Mouse (Mus musculus): ENCODE measurements around the gene Pdzd8. TPM values are rescaled to one million over a fixed set of nuclear protein-coding genes. Genes with fewer than 3 reads are reported as not detected.

Pdzd8 gene
- total and polyA plus RNA-seq, 2 experiments, result 4.3 to 17.0 TPM

DNA sequence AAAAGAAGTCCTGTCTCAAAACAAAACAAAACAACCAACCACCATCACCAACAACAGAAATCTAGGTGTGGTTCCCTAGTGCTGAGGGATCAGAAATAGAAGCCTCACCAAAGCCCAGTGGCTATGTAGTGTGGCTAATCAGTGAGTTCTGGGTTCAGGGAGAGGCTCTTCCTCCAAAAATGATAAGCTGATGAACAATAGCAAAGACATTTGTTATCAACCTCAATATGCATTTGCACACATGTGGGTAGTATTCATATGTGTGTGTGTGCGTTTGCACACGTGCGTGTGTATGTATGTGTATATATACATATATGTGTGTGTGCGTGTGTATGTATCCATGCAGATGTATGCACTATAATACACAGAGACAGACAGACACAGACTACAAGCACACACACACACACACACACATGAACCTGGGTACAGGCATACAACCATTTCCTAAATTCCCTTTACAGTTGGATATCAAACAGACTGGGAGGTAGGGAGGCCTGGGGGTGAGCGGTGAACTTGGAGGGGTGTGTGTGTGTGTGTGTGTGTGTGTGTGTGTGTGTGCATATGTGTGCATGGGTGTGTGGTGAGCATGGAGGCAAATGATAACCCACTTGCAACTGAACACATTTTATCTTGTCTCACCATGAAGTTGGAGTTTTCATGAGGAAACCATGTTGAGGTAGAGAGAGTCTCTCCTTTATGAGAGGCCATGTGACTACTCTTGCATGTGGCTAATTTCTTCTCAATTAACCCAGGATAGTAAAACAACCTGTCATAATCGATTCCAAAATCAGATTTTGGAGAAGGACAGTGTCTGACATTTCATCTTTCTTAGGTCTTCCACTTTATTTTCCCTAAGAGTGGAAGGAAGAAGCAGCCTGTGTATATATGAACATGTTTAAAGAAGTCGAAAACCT lies 39.3 kb upstream of the Pdzd8 start:
- 86% methylated on average over 7 of the region's 7 CpGs for WGBS
- no peak overlapping the region for H3K4me3 ChIP-seq (ENCODE audit: insufficient read depth, low read depth, low read length)
- TF ChIP-seq CTCF (IDR thresholded peaks at IDR 0.05; ENCODE audit: low read depth, low read length) (no peak), POLR2A (IDR thresholded peaks at IDR 0.05; ENCODE audit: extremely low read depth, insufficient read depth, low read length) (no peak)

DNA sequence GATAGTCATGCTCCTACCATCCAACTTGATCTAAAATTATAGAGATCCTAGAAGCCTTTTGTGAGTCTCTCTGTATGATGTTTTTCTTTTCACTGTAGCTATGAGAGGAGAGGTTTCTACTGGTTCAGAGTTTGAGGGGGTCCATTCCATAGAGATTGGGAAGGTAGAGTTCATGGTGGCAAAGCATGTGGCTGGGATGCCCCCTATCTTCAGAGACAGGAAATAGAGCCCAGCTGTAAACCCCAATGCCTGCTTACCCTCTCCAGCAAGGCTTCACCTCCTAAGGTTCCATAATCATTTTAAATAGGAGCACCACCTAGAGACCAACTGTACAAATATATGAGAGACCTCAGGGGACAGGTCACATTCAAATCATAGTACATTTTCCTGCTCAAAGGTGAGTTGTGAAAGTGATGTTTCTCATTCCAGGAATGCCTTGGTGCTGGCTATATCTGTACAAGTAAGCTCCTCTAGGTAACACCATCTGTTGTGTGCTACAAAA lies 36.9 kb upstream of the Pdzd8 start:
- peak; percentile 15 for DNase-seq (ENCODE audit: extremely low read depth, low read depth, low spot score)
- TF ChIP-seq CTCF (IDR thresholded peaks at IDR 0.05; ENCODE audit: low read depth, low read length) (peak; percentile 38), POLR2A (IDR thresholded peaks at IDR 0.05; ENCODE audit: extremely low read depth, insufficient read depth, low read length) (no peak)
- no peak overlapping the region for H3K4me3 ChIP-seq (ENCODE audit: insufficient read depth, low read depth, low read length)

More for the DNA sequence above, 39.3 kb upstream of the Pdzd8 start:
- no peaks in the 10 kb centered on the region for H3K36me3 ChIP-seq (ENCODE audit: control insufficient read depth, insufficient read depth, low read length)
- H3K27me3 ChIP-seq (ENCODE audit: control insufficient read depth, insufficient read depth, low read length), result no peaks in the 10 kb centered on the region; the same call in 1 of the 2 replicates
- no peak overlapping the region for H3K27ac ChIP-seq (replicated peaks; ENCODE audit: insufficient read depth, low read depth, low read length)
- peaks cover 6% of the 10 kb centered on the region; the same call in 1 of the 2 replicates for H3K4me1 ChIP-seq (ENCODE audit: control insufficient read depth, insufficient read depth, low read length)
- DNase-seq (ENCODE audit: extremely low read depth, low read depth, low spot score), result no peak
- no peaks in the 10 kb centered on the region for H3K79me2 ChIP-seq (ENCODE audit: control insufficient read depth, insufficient read depth, low read length)
- H3K9ac ChIP-seq (ENCODE audit: low read depth, low read length), result no peak overlapping the region

DNA sequence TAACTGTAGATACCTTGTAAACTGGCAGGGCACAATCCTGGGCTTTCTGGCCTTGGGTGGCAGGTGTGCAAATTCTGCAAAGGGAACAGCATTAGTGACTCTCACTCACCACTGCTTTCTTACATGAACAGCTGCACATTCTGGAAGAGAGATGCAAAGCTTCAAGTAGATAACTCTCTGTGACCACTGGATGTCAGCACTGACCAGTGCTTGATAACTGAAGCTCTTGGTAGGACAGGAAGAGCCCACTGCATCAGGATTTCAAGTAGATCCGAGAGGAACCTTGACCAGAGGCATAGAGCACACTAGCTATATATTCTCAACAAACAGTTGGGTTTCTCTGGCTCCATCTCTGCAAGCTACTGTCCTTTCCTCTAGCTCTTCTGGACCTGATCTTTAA lies 34.4 kb upstream of the Pdzd8 start:
- Histone ChIP-seq H3K36me3 (ENCODE audit: control insufficient read depth, insufficient read depth, low read length) (no peaks in the 10 kb centered on the region), H3K4me1 (ENCODE audit: control insufficient read depth, insufficient read depth, low read length) (0 out of 2 replicates have a peak, but pooled peaks cover 1% of the 10 kb centered on the region), H3K27me3 (ENCODE audit: control insufficient read depth, insufficient read depth, low read length) (no peaks in the 10 kb centered on the region; the same call in 1 of the 2 replicates), H3K79me2 (ENCODE audit: control insufficient read depth, insufficient read depth, low read length) (no peaks in the 10 kb centered on the region), H3K4me3 (ENCODE audit: insufficient read depth, low read depth, low read length) (no peak overlapping the region), H3K27ac (replicated peaks; ENCODE audit: insufficient read depth, low read depth, low read length) (no peak overlapping the region), H3K9ac (ENCODE audit: low read depth, low read length) (no peak overlapping the region)
- WGBS, result 22% methylated on average over 1 of the region's 1 CpGs
- DNase-seq (ENCODE audit: extremely low read depth, low read depth, low spot score), result no peak
- TF ChIP-seq CTCF (IDR thresholded peaks at IDR 0.05; ENCODE audit: low read depth, low read length) (no peak), POLR2A (IDR thresholded peaks at IDR 0.05; ENCODE audit: extremely low read depth, insufficient read depth, low read length) (no peak)

More for the DNA sequence above, 36.9 kb upstream of the Pdzd8 start:
- H3K36me3 ChIP-seq (ENCODE audit: control insufficient read depth, insufficient read depth, low read length), result no peaks in the 10 kb centered on the region
- H3K4me1 ChIP-seq (ENCODE audit: control insufficient read depth, insufficient read depth, low read length), result 0 out of 2 replicates have a peak, but pooled peaks cover 1% of the 10 kb centered on the region
- H3K9ac ChIP-seq (ENCODE audit: low read depth, low read length), result no peak overlapping the region
- no peaks in the 10 kb centered on the region for H3K79me2 ChIP-seq (ENCODE audit: control insufficient read depth, insufficient read depth, low read length)
- no peaks in the 10 kb centered on the region; the same call in 1 of the 2 replicates for H3K27me3 ChIP-seq (ENCODE audit: control insufficient read depth, insufficient read depth, low read length)
- no peak overlapping the region for H3K27ac ChIP-seq (replicated peaks; ENCODE audit: insufficient read depth, low read depth, low read length)

- WGBS, result 83% methylated on average over 2 of the region's 2 CpGs
- Histone ChIP-seq H3K4me3 (ENCODE audit: insufficient read depth, low read depth, low read length) (no peak overlapping the region), H3K27ac (replicated peaks; ENCODE audit: insufficient read depth, low read depth, low read length) (no peak overlapping the region), H3K9ac (ENCODE audit: low read depth, low read length) (no peak overlapping the region), H3K79me2 (ENCODE audit: control insufficient read depth, insufficient read depth, low read length) (no peaks in the 10 kb centered on the region), H3K36me3 (ENCODE audit: control insufficient read depth, insufficient read depth, low read length) (no peaks in the 10 kb centered on the region), H3K27me3 (ENCODE audit: control insufficient read depth, insufficient read depth, low read length) (no peaks in the 10 kb centered on the region; the same call in 1 of the 2 replicates), H3K4me1 (ENCODE audit: control insufficient read depth, insufficient read depth, low read length) (no peaks in the 10 kb centered on the region)
- no peak for DNase-seq (ENCODE audit: extremely low read depth, low read depth, low spot score)
- TF ChIP-seq CTCF (IDR thresholded peaks at IDR 0.05; ENCODE audit: low read depth, low read length) (0 out of 2 replicates have a peak, but pooled peaks have one; percentile 1), POLR2A (IDR thresholded peaks at IDR 0.05; ENCODE audit: extremely low read depth, insufficient read depth, low read length) (no peak)
Measured at GRCm38 (mm10) chr19:59376481-59376880, 30.9 kb upstream of the Pdzd8 start.

- WGBS, result 84% methylated on average over 6 of the region's 6 CpGs
- Histone ChIP-seq H3K4me3 (ENCODE audit: insufficient read depth, low read depth, low read length) (no peak overlapping the region), H3K9ac (ENCODE audit: low read depth, low read length) (no peak overlapping the region), H3K36me3 (ENCODE audit: control insufficient read depth, insufficient read depth, low read length) (no peaks in the 10 kb centered on the region), H3K27me3 (ENCODE audit: control insufficient read depth, insufficient read depth, low read length) (no peaks in the 10 kb centered on the region), H3K4me1 (ENCODE audit: control insufficient read depth, insufficient read depth, low read length) (peaks cover 7% of the 10 kb centered on the region), H3K27ac (replicated peaks; ENCODE audit: insufficient read depth, low read depth, low read length) (no peak overlapping the region), H3K79me2 (ENCODE audit: control insufficient read depth, insufficient read depth, low read length) (no peaks in the 10 kb centered on the region)
- TF ChIP-seq CTCF (IDR thresholded peaks at IDR 0.05; ENCODE audit: low read depth, low read length) (no peak), POLR2A (IDR thresholded peaks at IDR 0.05; ENCODE audit: extremely low read depth, insufficient read depth, low read length) (no peak)
- DNase-seq (ENCODE audit: extremely low read depth, low read depth, low spot score), result no peak
Measured at GRCm38 (mm10) chr19:59374940-59375339, 29.4 kb upstream of the Pdzd8 start.

Data from liver, adult 2 months (tissue).